Mouse (Mus musculus) midbrain, embryonic 16.5 days (tissue): ENCODE results near the gene Casp4. TPM values are rescaled to one million over a fixed set of nuclear protein-coding genes. Genes with fewer than 3 reads are reported as not detected.

Source experiments
- ATAC-seq: fragments of 200-750 bp; cut with Nextera tagmentation; 2 replicates; pipeline ENCODE4 v1.8.0; 2017; ENCODE audit warnings: moderate TSS enrichment
- H3K27ac ChIP-seq: fragments of 300-500 bp; sonication (generic); 2 replicates; pipeline ENCODE4 v1.5.1; 2014; ENCODE audit warnings: mild to moderate bottlenecking, low read length, mixed read lengths
- H3K27me3 ChIP-seq: fragments of 300-500 bp; sonication (generic); 2 replicates; pipeline ENCODE4 v1.6.1; 2014; ENCODE audit warnings: low read depth, low read length, mixed read lengths; ENCODE audit not compliant: control insufficient read depth, insufficient read depth
- H3K36me3 ChIP-seq: fragments of 300-500 bp; sonication (generic); 2 replicates; pipeline ENCODE4 v1.6.1; 2014; ENCODE audit warnings: mild to moderate bottlenecking, low read length, moderate library complexity, mixed read lengths; ENCODE audit not compliant: control insufficient read depth, insufficient read depth
- H3K4me1 ChIP-seq: fragments of 300-500 bp; sonication (generic); 2 replicates; pipeline ENCODE4 v1.6.1; 2014; ENCODE audit warnings: mild to moderate bottlenecking, low read length, mixed read lengths; ENCODE audit not compliant: control insufficient read depth, insufficient read depth
- H3K4me2 ChIP-seq: fragments of 300-500 bp; sonication (generic); 2 replicates; pipeline ENCODE4 v1.6.1; 2014; ENCODE audit warnings: mild to moderate bottlenecking, low read length, mixed read lengths
- H3K4me3 ChIP-seq: fragments of 300-500 bp; sonication (generic); 2 replicates; pipeline ENCODE4 v1.5.1; 2014; ENCODE audit warnings: low read depth, mild to moderate bottlenecking, low read length, moderate library complexity, mixed read lengths
- H3K9ac ChIP-seq: fragments of 300-500 bp; sonication (generic); 2 replicates; pipeline ENCODE4 v1.6.1; 2014; ENCODE audit warnings: low read depth, low read length, mixed read lengths
- H3K9me3 ChIP-seq: fragments of 300-500 bp; sonication (generic); replicated peaks from 2 replicates; pipeline ENCODE4 v1.6.1; 2014; ENCODE audit warnings: mild to moderate bottlenecking, low read length, mixed read lengths; ENCODE audit not compliant: control insufficient read depth, poor library complexity, severe bottlenecking
- WGBS: fragments of 180-500 bp; shearing (Covaris S2); extraction: QIAGEN DNeasy Blood & Tissue Kit; methylation state at CpG from one replicate; pipeline ENCODE4 v1.1.7; 2014; 5-methylcytosine and 5-hydroxymethylcytosine counted together
- polyA plus RNA-seq: library from polyadenylated mRNA; unstranded; fragments of >200 nt; fragmentation: Nextera tagmentation; extraction: Ambion mirVana; gene quantifications from 2 replicates; pipeline ENCODE4 v1.2.1, GENCODE M21; 2015

Casp4 gene
- polyA plus RNA-seq, 1 experiment from 2014 or later = 0.21 TPM

DNA sequence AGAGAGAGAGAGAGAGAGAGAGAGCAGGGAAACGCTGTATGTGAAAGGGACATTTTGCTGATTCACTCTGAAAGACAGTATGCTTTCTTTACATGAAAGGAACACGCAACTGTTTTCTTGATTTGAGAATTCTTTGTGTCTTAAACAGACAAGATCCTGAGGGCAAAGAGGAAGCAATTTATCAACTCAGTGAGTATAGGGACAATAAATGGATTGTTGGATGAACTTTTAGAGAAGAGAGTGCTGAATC, 9.6 kb upstream of the Casp4 start:
- no peak for ATAC-seq
- no peaks in the 10 kb centered on the region for H3K9me3 ChIP-seq

DNA sequence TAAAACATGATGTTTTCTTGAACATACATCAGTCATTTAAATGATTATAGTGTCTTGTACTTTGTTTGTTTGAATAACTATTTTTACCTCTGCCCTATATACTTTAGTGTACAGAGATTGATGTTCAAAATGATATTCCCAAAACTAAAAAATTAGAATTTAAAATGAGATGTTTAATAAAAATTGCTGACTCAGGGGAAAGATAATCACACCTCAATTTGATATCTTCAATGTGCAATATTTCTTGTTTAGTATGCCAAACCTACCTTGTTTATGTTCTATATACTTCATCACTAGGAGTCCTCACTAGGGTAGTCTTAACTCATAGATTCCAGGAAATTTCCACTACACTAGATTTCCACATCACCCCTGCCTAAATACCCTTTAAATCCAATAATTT, 1.5 kb downstream of the Casp4 start:
- ATAC-seq = no peak
- no peak overlapping the region for H3K4me2 ChIP-seq
- no peak overlapping the region for H3K9ac ChIP-seq
- H3K27me3 ChIP-seq = no peaks in the 10 kb centered on the region
- no peak overlapping the region for H3K4me3 ChIP-seq
- H3K36me3 ChIP-seq = no peaks in the 10 kb centered on the region
- no peaks in the 10 kb centered on the region for H3K4me1 ChIP-seq
- no peak overlapping the region for H3K27ac ChIP-seq
- H3K9me3 ChIP-seq = no peaks in the 10 kb centered on the region

More for the DNA sequence above, 9.6 kb upstream of the Casp4 start:
- Histone ChIP-seq H3K4me1 (no peaks in the 10 kb centered on the region), H3K27ac (no peak overlapping the region), H3K4me3 (no peak overlapping the region), H3K27me3 (no peaks in the 10 kb centered on the region), H3K9ac (no peak overlapping the region), H3K36me3 (no peaks in the 10 kb centered on the region), H3K4me2 (no peak overlapping the region)
- WGBS = 89% methylated on average over 2 of the region's 2 CpGs

DNA sequence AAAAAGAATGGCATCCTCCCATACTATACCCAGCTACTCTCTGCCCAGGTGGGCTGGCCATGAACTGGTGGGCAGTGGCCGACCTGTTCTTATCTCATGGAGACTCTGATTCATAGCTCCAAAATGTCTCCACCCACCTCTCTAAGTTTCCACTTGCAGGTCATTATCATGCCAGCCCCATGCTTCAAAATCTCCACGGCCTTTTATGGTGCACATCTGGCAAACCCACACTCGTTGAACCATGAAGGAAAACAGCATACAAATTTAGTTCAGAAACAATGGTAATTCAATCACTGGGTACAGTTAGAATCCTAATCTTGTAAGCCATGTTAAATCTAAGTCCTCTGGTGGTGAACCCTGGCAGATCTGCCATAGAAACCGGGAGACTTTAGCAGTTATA, 2.8 kb downstream of the Casp4 start:
- no peaks in the 10 kb centered on the region for H3K36me3 ChIP-seq
- 71% methylated on average over 4 of the region's 4 CpGs for WGBS

DNA sequence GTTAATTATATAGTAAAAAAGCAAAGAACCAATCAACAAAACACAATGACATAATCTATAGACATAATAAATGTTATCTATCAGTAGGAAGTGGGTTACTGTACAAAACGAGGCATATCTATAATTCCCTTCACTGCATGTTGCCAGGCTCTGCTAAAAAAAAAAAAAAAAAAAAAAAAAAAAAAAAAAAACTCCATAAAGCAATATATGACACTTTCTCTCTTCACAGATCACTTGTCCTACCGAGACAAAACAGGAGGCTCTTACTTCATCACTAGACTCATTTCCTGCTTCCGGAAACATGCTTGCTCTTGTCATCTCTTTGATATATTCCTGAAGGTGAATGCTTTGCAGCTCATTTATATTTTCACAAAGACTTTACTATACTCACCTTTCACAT, 19.6 kb downstream of the Casp4 start:
- no peak overlapping the region for H3K9ac ChIP-seq
- H3K4me1 ChIP-seq = no peaks in the 10 kb centered on the region
- 82% methylated on average over 3 of the region's 3 CpGs for WGBS
- H3K36me3 ChIP-seq = no peaks in the 10 kb centered on the region
- no peaks in the 10 kb centered on the region for H3K27me3 ChIP-seq
- H3K4me2 ChIP-seq = no peak overlapping the region
- H3K9me3 ChIP-seq = no peaks in the 10 kb centered on the region
- no peak for ATAC-seq
- no peak overlapping the region for H3K4me3 ChIP-seq
- H3K27ac ChIP-seq = no peak overlapping the region

More for the DNA sequence above, 2.8 kb downstream of the Casp4 start:
- ATAC-seq = no peak
- H3K27ac ChIP-seq = no peak overlapping the region
- H3K4me3 ChIP-seq = no peak overlapping the region
- H3K9me3 ChIP-seq = no peaks in the 10 kb centered on the region
- H3K27me3 ChIP-seq = no peaks in the 10 kb centered on the region
- no peaks in the 10 kb centered on the region for H3K4me1 ChIP-seq
- H3K9ac ChIP-seq = no peak overlapping the region
- no peak overlapping the region for H3K4me2 ChIP-seq

DNA sequence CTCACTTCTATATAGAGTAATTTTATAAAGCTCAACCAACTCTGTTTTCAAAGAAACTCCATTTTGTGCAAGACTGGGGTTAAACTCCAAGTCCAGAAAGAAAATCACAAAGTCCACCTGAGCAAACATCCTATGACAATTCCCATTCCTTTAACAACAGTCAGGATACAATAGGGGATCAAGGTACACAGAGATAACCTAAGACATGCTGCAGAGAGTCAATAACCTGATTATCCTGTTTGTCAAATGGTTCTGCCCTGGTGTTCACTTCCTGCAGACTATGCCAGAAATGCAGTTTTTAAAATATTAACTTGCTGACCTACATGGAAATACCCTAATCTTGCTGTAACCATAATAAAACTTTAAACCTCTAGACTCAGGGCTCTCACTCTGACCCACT, 23.8 kb downstream of the Casp4 start:
- no peak overlapping the region for H3K27ac ChIP-seq

DNA sequence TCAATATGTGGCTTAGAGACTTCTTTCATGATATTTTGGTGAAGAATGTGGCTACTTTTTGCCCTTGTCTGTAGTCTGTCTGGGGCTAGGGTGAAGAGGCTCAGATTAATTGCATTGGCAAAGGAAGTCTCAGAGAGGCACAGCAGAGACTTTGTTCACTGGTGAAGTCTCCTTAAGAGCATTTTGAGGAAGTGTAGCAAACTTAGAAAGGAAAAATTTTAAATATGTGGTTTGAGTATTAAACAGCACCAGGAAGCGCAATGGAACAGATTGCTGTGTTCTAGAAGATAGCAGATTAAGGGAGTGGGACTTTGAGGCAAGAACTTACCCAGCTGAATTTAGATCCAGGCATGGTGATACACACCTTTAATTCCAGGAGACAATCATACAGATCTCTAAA, 24.8 kb downstream of the Casp4 start:
- no peak overlapping the region for H3K4me2 ChIP-seq
- no peaks in the 10 kb centered on the region for H3K27me3 ChIP-seq
- no peak overlapping the region for H3K27ac ChIP-seq
- 100% methylated on average over 1 of the region's 1 CpGs for WGBS
- H3K9me3 ChIP-seq = no peaks in the 10 kb centered on the region
- no peak overlapping the region for H3K9ac ChIP-seq
- no peak overlapping the region for H3K4me3 ChIP-seq
- H3K36me3 ChIP-seq = no peaks in the 10 kb centered on the region
- H3K4me1 ChIP-seq = no peaks in the 10 kb centered on the region
- ATAC-seq = no peak

More for the DNA sequence above, 23.8 kb downstream of the Casp4 start:
- no peaks in the 10 kb centered on the region for H3K4me1 ChIP-seq
- no peak overlapping the region for H3K9ac ChIP-seq
- no peaks in the 10 kb centered on the region for H3K9me3 ChIP-seq
- no peaks in the 10 kb centered on the region for H3K36me3 ChIP-seq
- no peaks in the 10 kb centered on the region for H3K27me3 ChIP-seq
- no peak overlapping the region for H3K4me3 ChIP-seq
- H3K4me2 ChIP-seq = no peak overlapping the region
- no peak for ATAC-seq

DNA sequence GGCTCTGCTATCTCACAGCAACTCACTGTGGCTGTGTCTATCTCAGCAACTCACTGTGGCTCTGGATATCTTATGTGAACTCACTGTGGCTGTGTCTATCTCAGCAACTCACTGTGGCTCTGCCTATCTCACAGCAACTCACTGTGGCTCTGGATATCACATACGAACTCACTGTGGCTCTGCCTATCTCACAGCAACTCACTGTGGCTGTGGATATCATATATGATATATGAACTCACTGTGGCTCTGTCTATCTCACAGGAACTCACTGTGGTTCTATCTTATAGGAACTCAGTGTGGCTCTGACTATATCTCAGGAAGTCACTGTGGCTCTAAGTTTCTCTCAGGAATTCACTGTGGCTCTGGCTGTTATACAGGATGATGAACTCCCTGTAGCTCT, 34.5 kb downstream of the Casp4 start:
- no peak overlapping the region for H3K9ac ChIP-seq
- no peaks in the 10 kb centered on the region for H3K27me3 ChIP-seq
- no peak overlapping the region for H3K4me3 ChIP-seq
- ATAC-seq = no peak
- H3K27ac ChIP-seq = no peak overlapping the region
- H3K9me3 ChIP-seq = no peaks in the 10 kb centered on the region
- 84% methylated on average over 1 of the region's 1 CpGs for WGBS
- no peaks in the 10 kb centered on the region for H3K4me1 ChIP-seq
- H3K4me2 ChIP-seq = no peak overlapping the region
- no peaks in the 10 kb centered on the region for H3K36me3 ChIP-seq

DNA sequence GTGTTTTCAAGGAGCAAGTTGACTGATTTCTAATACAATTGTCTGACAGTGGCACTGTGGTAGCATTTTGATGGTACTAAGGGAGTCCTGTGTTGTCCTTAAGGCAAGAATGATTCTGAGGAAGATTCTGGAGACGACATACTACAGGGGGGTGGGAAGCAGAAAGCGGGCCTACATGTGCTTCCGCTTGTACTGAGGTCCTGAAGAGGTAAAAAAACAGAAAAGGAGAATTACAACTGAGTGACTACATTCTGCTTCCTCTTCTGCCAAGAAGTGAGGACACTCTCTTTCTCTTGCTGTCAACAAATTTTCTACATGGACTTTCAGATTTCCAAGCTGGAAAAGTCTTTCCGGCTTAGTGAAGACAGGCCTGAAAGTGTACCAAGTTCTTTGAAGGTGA, 35.5 kb downstream of the Casp4 start:
- no peaks in the 10 kb centered on the region for H3K27me3 ChIP-seq
- ATAC-seq = no peak
- no peaks in the 10 kb centered on the region for H3K36me3 ChIP-seq
- no peak overlapping the region for H3K4me3 ChIP-seq
- 93% methylated on average over 4 of the region's 4 CpGs for WGBS
- H3K27ac ChIP-seq = no peak overlapping the region
- H3K4me1 ChIP-seq = no peaks in the 10 kb centered on the region
- no peak overlapping the region for H3K9ac ChIP-seq
- no peak overlapping the region for H3K4me2 ChIP-seq
- no peaks in the 10 kb centered on the region for H3K9me3 ChIP-seq

DNA sequence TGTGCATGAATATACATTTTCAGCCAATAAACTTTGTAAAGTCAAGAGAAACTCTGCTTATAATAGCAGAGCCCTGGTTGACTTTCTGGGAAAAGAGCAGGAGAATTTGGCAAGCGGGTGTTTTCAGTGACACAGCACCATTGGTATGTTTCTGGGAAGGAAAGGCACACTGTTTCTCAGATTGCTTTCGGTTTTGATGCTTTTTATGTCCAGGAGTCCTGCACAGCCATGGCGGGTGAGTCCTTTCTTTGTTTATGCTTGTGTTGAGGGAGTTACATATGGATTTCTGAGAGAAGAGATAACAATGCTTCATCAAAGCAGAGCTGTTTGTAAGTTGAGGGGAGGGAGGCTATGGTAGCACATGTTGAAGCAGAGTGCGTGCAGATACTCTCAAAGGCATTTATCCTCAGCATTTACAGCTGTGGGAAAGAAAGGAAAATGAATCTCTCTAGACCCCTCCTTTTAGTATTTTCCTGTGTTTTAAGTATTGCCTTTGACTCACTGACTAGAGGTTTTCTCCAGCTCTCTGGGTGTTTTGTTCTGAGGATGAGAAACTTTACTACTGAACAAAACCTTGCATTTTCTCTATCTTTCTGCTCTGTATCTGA, 36.8 kb downstream of the Casp4 start, which contains the start of gene Casp12:
Gene Casp12, plus strand, starts transcription at position 140 of the 608 bp plus-strand sequence.
- Histone ChIP-seq H3K4me1 (no peaks in the 10 kb centered on the region), H3K27ac (no peak within 1 kb of the TSS), H3K36me3 (no peaks in the 10 kb centered on the region), H3K4me3 (no peak within 1 kb of the TSS), H3K4me2 (no peak within 1 kb of the TSS), H3K9me3 (no peaks in the 10 kb centered on the region), H3K9ac (no peak within 1 kb of the TSS), H3K27me3 (no peaks in the 10 kb centered on the region)
- WGBS = 81% methylated on average over 4 of the region's 4 CpGs
- no peak for ATAC-seq

DNA sequence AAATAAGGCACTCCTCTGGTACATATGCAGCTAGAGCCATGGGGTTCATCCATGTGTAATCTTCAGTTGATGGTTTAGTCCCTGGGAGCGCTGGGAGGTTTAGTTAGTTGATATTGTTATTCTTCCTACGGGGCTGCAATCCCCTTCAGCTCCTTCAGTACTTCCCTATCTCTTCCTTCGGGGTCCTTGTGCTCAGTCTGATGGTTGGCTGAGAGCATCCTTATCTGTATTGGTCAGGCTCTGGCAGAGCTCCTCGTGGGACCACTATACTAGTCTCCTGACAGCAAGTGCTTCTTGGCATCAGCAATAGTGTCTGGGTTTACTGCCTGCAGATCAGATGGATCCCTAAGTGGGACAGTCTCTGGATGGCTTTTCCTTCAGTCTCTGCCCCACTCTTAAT, 38.8 kb downstream of the Casp4 start:
- Histone ChIP-seq H3K4me1 (no peaks in the 10 kb centered on the region), H3K27me3 (no peaks in the 10 kb centered on the region), H3K4me3 (no peak overlapping the region), H3K36me3 (no peaks in the 10 kb centered on the region), H3K27ac (no peak overlapping the region), H3K4me2 (no peak overlapping the region), H3K9ac (no peak overlapping the region), H3K9me3 (no peaks in the 10 kb centered on the region)
- ATAC-seq = no peak
- 88% methylated on average over 4 of the region's 4 CpGs for WGBS
